Mouse (Mus musculus): Measurements from ENCODE around the gene Gfer. TPM values are rescaled to one million over a fixed set of nuclear protein-coding genes. Genes with fewer than 3 reads are reported as not detected.

Gene Gfer
- polyA plus RNA-seq, 1 experiment from 2014 or later: 39.9 TPM

DNA sequence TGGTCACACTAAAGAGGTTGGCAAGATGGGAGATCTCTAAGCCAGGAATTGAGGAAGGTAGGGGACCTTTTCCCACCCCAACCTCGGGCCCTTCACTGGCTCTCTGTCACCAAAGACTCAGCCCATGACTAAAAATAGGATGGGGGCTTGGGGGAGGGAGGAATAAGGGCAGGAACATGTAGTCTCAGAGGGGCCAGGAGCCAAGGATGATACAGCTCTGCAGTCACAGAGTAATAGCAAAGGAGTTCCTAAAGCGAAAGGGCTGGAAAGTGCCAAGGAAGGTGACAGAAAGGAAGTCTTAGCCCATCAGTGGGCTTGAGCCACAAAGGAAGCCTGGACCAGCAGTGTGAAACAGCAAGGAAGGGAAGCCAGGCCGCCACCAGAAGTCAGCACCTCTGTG, 44.1 kb downstream of the Gfer start:
- 75% methylated on average over 3 of the region's 3 CpGs for WGBS

DNA sequence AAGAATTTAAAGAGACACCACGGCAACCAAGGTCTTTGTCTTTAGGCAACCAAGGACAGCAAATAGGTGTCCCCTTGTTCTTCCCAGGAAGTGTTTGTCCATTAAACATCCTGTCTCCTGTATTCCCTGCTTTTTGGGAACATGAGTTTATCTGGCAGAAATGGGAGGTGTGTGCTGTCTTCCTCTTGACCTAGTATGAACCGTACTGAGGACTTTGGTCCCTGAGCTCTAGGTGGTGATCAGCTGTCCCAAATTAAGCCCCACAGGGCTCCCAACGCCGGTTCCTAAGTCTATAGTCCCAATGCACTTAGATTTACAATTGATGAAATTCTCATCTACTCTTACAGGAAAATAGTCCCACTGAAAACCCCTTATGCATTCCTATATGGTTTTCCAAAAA, 45.2 kb downstream of the Gfer start:
- Histone ChIP-seq H3K4me2 (replicated peaks) (peak overlapping the region; percentile 94), H3K27ac (no peak overlapping the region), H3K4me1 (replicated peaks) (peaks cover 13% of the 10 kb centered on the region), H3K4me3 (replicated peaks) (peak overlapping the region; percentile 63; the same call in 1 of the 2 replicates), H3K36me3 (no peaks in the 10 kb centered on the region), H3K9ac (replicated peaks) (0 out of 2 replicates have a peak overlapping the region, but pooled peaks have one; percentile 88), H3K9me3 (no peaks in the 10 kb centered on the region), H3K27me3 (peaks cover 41% of the 10 kb centered on the region)
- WGBS: 74% methylated on average over 4 of the region's 4 CpGs
- ATAC-seq: no peak

More for the DNA sequence above, 44.1 kb downstream of the Gfer start:
- Histone ChIP-seq H3K27me3 (peaks cover 50% of the 10 kb centered on the region), H3K9ac (replicated peaks) (no peak overlapping the region), H3K4me1 (replicated peaks) (peaks cover 13% of the 10 kb centered on the region), H3K27ac (no peak overlapping the region), H3K36me3 (no peaks in the 10 kb centered on the region), H3K4me3 (replicated peaks) (no peak overlapping the region), H3K9me3 (no peaks in the 10 kb centered on the region), H3K4me2 (replicated peaks) (no peak overlapping the region)
- ATAC-seq: no peak

DNA sequence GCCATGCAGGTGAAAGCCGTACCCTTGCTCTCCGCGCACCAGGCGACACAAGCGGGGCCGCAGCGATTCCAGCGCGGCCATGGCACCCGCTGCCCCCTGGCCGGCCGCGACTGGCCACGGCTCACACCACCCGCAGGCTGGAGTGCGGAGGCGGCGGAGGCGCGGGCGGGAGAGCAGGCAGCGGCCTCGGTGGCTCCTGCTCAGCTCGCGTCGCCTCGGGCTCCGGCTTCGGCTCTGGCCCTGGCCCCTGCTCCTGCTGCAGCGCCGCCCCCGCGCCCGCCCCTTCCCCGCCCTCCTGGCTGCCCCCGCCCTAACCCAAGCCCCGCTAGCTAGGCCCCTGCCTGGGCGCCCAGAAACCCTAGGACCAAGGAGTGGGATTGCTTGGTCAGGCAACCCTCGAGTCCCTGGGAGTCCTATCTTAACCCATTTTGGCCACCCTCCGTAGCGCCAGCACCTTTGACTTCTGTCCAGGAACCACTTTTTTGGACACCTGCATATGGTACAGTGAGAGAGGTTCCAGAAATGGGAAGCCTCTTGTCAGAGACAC, 45.8 kb downstream of the Gfer start, which contains the start of gene Slc9a3r2:
Slc9a3r2 (minus strand) TSS at position 258 of the 547 bp plus-strand sequence.
- no peaks in the 10 kb centered on the region for H3K9me3 ChIP-seq
- peak within 1 kb of the TSS; percentile 63 for H3K4me3 ChIP-seq (replicated peaks)
- 1% methylated on average over 40 of the region's 41 CpGs for WGBS
- peak within 1 kb of the TSS; percentile 94 for H3K4me2 ChIP-seq (replicated peaks)
- peak within 1 kb of the TSS; percentile 88 for H3K9ac ChIP-seq (replicated peaks)
- no peaks in the 10 kb centered on the region for H3K36me3 ChIP-seq
- peak; percentile 70; the same call in 1 of the 2 replicates for ATAC-seq
- peaks cover 13% of the 10 kb centered on the region for H3K4me1 ChIP-seq (replicated peaks)
- H3K27me3 ChIP-seq: peaks cover 41% of the 10 kb centered on the region
- peak within 1 kb of the TSS; percentile 37; the same call in 1 of the 2 replicates for H3K27ac ChIP-seq

GRCm38 (mm10) chr17:24649581-24650069, 46.3 kb downstream of the Gfer start:
- peaks cover 40% of the 10 kb centered on the region for H3K27me3 ChIP-seq
- H3K9me3 ChIP-seq: no peaks in the 10 kb centered on the region
- ATAC-seq: peak; percentile 43; the same call in 1 of the 2 replicates
- H3K36me3 ChIP-seq: no peaks in the 10 kb centered on the region
- H3K4me3 ChIP-seq (replicated peaks): peak overlapping the region; percentile 63
- peak overlapping the region; percentile 88 for H3K9ac ChIP-seq (replicated peaks)
- peaks cover 13% of the 10 kb centered on the region for H3K4me1 ChIP-seq (replicated peaks)
- peak overlapping the region; percentile 94 for H3K4me2 ChIP-seq (replicated peaks)
- H3K27ac ChIP-seq: peak overlapping the region; percentile 37; the same call in 1 of the 2 replicates
- WGBS: under 1% methylated on average over 35 of the region's 35 CpGs

DNA sequence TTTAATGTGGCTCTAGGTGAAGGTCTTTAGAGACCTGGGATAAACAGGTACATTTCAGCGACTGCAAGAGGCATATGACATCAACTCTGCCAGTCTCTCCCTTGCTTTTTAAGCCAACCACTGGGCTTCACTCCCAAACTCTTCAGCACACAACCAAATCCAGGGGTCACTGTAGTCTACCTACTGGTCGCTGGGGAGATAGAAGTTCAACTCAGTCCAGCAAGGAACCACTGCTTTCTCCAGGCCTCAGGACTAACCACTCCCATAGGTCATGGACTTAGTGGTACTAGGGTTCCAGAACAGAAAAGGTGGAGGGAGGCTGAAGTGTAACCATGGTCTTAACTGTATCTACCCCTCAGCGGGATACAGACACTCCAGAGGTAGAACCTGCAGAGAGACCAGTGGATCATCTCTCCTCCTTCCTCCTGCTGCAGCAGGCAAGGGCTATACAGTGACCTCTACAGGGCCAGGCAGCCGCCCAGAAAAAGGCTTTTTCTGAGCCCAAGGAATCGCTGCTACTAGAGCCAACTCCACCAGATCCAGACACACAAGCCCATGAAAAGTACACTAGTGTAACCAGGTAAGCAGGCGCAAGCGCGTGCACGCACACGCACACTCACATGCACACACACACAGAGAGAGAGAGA, 47.1 kb downstream of the Gfer start:
- 71% methylated on average over 10 of the region's 10 CpGs for WGBS
- Histone ChIP-seq H3K4me1 (replicated peaks) (peaks cover 13% of the 10 kb centered on the region), H3K27ac (no peak overlapping the region), H3K4me2 (replicated peaks) (peak overlapping the region; percentile 94), H3K36me3 (no peaks in the 10 kb centered on the region), H3K27me3 (peaks cover 37% of the 10 kb centered on the region), H3K9ac (replicated peaks) (peak overlapping the region; percentile 25; the same call in 1 of the 2 replicates), H3K9me3 (no peaks in the 10 kb centered on the region), H3K4me3 (replicated peaks) (peak overlapping the region; percentile 63)
- no peak for ATAC-seq

DNA sequence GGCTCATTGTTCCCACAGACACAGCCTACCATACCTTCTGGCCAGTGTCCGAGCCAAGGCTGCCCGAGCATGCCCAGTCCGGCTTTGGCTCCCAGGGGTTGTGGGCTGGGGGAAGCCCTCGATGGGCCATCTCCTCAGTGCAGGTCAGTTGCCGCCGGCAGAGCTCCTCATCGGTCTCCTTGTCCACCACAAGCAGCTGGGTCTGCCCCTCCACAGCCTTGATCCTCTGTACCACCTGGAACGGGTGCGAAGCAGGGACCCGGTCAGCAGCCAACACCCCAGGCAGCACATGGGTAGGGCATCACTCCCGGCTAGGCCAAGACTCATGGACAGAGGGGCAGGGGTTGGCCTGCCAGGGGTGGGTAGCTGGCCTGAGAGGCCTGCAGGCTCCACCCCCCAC, 48.5 kb downstream of the Gfer start:
- no peaks in the 10 kb centered on the region for H3K36me3 ChIP-seq
- no peaks in the 10 kb centered on the region for H3K9me3 ChIP-seq
- H3K4me2 ChIP-seq (replicated peaks): no peak overlapping the region
- H3K9ac ChIP-seq (replicated peaks): no peak overlapping the region; the same call in 1 of the 2 replicates
- no peak for ATAC-seq
- no peak overlapping the region for H3K4me3 ChIP-seq (replicated peaks)
- H3K4me1 ChIP-seq (replicated peaks): peaks cover 13% of the 10 kb centered on the region
- 76% methylated on average over 11 of the region's 11 CpGs for WGBS
- peaks cover 34% of the 10 kb centered on the region for H3K27me3 ChIP-seq
- no peak overlapping the region for H3K27ac ChIP-seq

- 91% methylated on average over 4 of the region's 4 CpGs for WGBS
- H3K9me3 ChIP-seq: no peaks in the 10 kb centered on the region
These were observed 49.6 kb downstream of the Gfer start for GRCm38 (mm10) chr17:24646381-24646780.

DNA sequence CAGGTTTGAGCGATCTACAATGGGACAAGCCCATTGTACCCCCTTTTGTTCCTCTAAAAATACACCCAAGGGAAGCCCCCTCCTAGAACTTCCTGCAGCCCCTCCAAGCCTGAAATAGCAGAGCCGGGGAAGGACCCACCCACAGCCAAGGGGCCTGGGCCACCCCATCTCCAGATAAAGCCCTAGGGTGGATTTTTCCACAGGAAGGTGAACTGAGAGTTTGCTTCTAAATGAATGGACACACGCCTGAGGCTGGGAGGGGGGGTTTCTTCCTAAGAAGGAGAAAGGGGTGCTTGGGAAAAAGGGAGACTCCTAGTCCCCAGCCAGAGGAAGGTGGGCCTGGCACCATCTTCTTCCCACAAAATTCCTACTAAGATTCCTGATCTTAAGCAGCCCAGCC, 50.0 kb downstream of the Gfer start:
- peaks cover 13% of the 10 kb centered on the region for H3K4me1 ChIP-seq (replicated peaks)
- H3K36me3 ChIP-seq: no peaks in the 10 kb centered on the region
- H3K9me3 ChIP-seq: no peaks in the 10 kb centered on the region
- H3K9ac ChIP-seq (replicated peaks): no peak overlapping the region
- no peak overlapping the region for H3K4me2 ChIP-seq (replicated peaks)
- no peak for ATAC-seq
- no peak overlapping the region for H3K4me3 ChIP-seq (replicated peaks)
- H3K27ac ChIP-seq: no peak overlapping the region
- 87% methylated on average over 3 of the region's 3 CpGs for WGBS
- H3K27me3 ChIP-seq: peaks cover 27% of the 10 kb centered on the region

More at GRCm38 (mm10) chr17:24646381-24646780, 49.6 kb downstream of the Gfer start:
- Histone ChIP-seq H3K4me1 (replicated peaks) (peaks cover 13% of the 10 kb centered on the region), H3K9ac (replicated peaks) (no peak overlapping the region), H3K27me3 (peaks cover 32% of the 10 kb centered on the region), H3K27ac (no peak overlapping the region), H3K36me3 (no peaks in the 10 kb centered on the region), H3K4me2 (replicated peaks) (no peak overlapping the region), H3K4me3 (replicated peaks) (no peak overlapping the region)
- no peak for ATAC-seq

GRCm38 (mm10) chr17:24644875-24645721, 50.9 kb downstream of the Gfer start:
- Histone ChIP-seq H3K9ac (replicated peaks) (no peak overlapping the region; the same call in 1 of the 2 replicates), H3K4me1 (replicated peaks) (peaks cover 9% of the 10 kb centered on the region), H3K4me2 (replicated peaks) (no peak overlapping the region), H3K9me3 (no peaks in the 10 kb centered on the region), H3K36me3 (0 out of 2 replicates have a peak, but pooled peaks cover 2% of the 10 kb centered on the region), H3K27ac (no peak overlapping the region), H3K27me3 (peaks cover 19% of the 10 kb centered on the region), H3K4me3 (replicated peaks) (no peak overlapping the region)
- WGBS: 87% methylated on average over 9 of the region's 9 CpGs
- ATAC-seq: no peak

DNA sequence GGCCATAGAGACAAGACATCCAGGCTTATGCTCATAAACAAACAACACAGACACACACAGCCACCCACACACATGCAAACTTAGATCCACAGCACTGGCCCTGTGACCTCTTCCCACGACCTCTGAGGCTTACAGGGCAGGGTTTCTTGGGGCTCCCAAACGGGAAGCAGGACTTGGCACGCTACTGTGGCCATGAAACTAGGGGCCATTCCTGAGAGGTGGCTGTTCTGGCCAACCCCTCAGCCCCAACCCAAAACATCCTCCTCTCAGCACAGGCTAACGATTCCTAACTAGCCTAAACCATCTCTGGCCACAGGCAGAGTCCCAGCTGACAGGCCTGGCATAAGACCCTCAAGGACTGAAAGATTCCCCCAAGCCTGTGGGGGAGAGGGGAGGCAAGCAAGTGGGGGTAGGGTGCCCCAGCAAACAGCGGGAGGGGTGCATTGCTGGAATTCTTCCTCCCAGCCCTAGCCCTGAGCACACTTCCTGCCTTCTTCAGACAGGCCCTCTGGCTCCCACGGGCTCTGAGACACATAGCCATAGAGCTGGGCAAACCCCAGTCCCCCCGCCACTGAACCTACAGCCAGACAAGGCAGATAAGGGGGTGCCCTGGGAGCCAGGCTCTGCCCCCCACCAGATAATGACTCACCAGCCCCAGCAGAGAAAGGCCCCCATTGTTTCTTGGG, 51.8 kb downstream of the Gfer start:
- Histone ChIP-seq H3K27me3 (peaks cover 11% of the 10 kb centered on the region), H3K9ac (replicated peaks) (no peak overlapping the region; the same call in 1 of the 2 replicates), H3K4me2 (replicated peaks) (no peak overlapping the region), H3K27ac (no peak overlapping the region), H3K9me3 (no peaks in the 10 kb centered on the region), H3K36me3 (0 out of 2 replicates have a peak, but pooled peaks cover 2% of the 10 kb centered on the region), H3K4me3 (replicated peaks) (no peak overlapping the region), H3K4me1 (replicated peaks) (no peaks in the 10 kb centered on the region)
- ATAC-seq: no peak
- WGBS: 59% methylated on average over 7 of the region's 7 CpGs
